Mouse (Mus musculus): Measurements from ENCODE around the gene Mapk8ip2. TPM values are rescaled to one million over a fixed set of nuclear protein-coding genes. Genes with fewer than 3 reads are reported as not detected.
A peak's percentile ranks its signal among the peaks of the same experiment; 100 is the strongest.
"Not testable (repeated sequence)": the region's sequence is repeated elsewhere in the genome, so short reads cannot be mapped to it uniquely, and the experiment has no call there.

Gene Mapk8ip2
- under 1 TPM; 0.10 to 0.34 TPM for total RNA-seq (2021)

- no peak for DNase-seq
Measured at GRCm38 (mm10) chr15:89453865-89454478, at the start of gene Mapk8ip2. Gene Mapk8ip2 (plus strand): TSS chr15:89453913.

- no peak for DNase-seq
Measured at GRCm38 (mm10) chr15:89404831-89405623, 48.7 kb upstream of the Mapk8ip2 start.

- no peak for DNase-seq
Measured at GRCm38 (mm10) chr15:89406691-89407090, 47.0 kb upstream of the Mapk8ip2 start.

GRCm38 (mm10) chr15:89410118-89410517 lies 43.6 kb upstream of the Mapk8ip2 start, which contains the start of gene Syce3:
Gene Syce3 (minus strand): TSS chr15:89410503.
- no peak for DNase-seq

- DNase-seq, result peak; percentile 64
Measured at GRCm38 (mm10) chr15:89415282-89415681, 38.4 kb upstream of the Mapk8ip2 start.

GRCm38 (mm10) chr15:89421938-89422337 lies 31.8 kb upstream of the Mapk8ip2 start:
- DNase-seq, result no peak

GRCm38 (mm10) chr15:89424621-89425020 lies 29.1 kb upstream of the Mapk8ip2 start:
- no peak for DNase-seq

- DNase-seq, result peak; percentile 82
Measured at GRCm38 (mm10) chr15:89425711-89426121, 28.0 kb upstream of the Mapk8ip2 start, which contains the start of gene Cpt1b. Gene Cpt1b (minus strand): TSS chr15:89425863.

- peak; percentile 71 for DNase-seq
Measured at GRCm38 (mm10) chr15:89426716-89427115, 27.0 kb upstream of the Mapk8ip2 start.

GRCm38 (mm10) chr15:89428136-89428790 lies 25.4 kb upstream of the Mapk8ip2 start:
- no peak for DNase-seq

GRCm38 (mm10) chr15:89428821-89429351 lies 24.8 kb upstream of the Mapk8ip2 start:
- no peak for DNase-seq

- DNase-seq, result peak; percentile 94
Measured at GRCm38 (mm10) chr15:89429352-89430221, 24.1 kb upstream of the Mapk8ip2 start, which contains the start of the genes C730034F03Rik, Gm44502 and Chkb. Gene C730034F03Rik (plus strand): TSS chr15:89429589. Gene Gm44502 (minus strand): TSS chr15:89429696. Gene Chkb (minus strand): TSS chr15:89429908.

- DNase-seq, result no peak
Measured at GRCm38 (mm10) chr15:89430341-89430740, 23.4 kb upstream of the Mapk8ip2 start.

GRCm38 (mm10) chr15:89430771-89431170 lies 22.9 kb upstream of the Mapk8ip2 start:
- DNase-seq, result not testable (repeated sequence)

- DNase-seq, result no peak
Measured at GRCm38 (mm10) chr15:89431271-89431670, 22.4 kb upstream of the Mapk8ip2 start.

- no peak for DNase-seq
Measured at GRCm38 (mm10) chr15:89431806-89432205, 21.9 kb upstream of the Mapk8ip2 start.

GRCm38 (mm10) chr15:89432946-89433345 lies 20.8 kb upstream of the Mapk8ip2 start:
- no peak for DNase-seq

GRCm38 (mm10) chr15:89434136-89434535 lies 19.6 kb upstream of the Mapk8ip2 start:
- DNase-seq, result no peak

- no peak for DNase-seq
Measured at GRCm38 (mm10) chr15:89435878-89436277, 17.8 kb upstream of the Mapk8ip2 start.

- no peak for DNase-seq
Measured at GRCm38 (mm10) chr15:89442486-89443070, 11.1 kb upstream of the Mapk8ip2 start.

Data from heart, postnatal 4 days (tissue).